Mouse (Mus musculus) spleen, postnatal 36 days (tissue): ENCODE data around the gene Nek11.
A peak's percentile ranks its signal among the peaks of the same experiment; 100 is the strongest.
"Not testable (repeated sequence)": the region's sequence is repeated elsewhere in the genome, so short reads cannot be mapped to it uniquely, and the experiment has no call there.

Experiments
- DNase-seq, 2 experiments: peaks; one replicate each; pipeline ENCODE4 v3.0.0; 2022; ENCODE audit warnings: low spot score in 2 of 2, mixed read lengths in 1 of 2

The Nek11 gene

DNA sequence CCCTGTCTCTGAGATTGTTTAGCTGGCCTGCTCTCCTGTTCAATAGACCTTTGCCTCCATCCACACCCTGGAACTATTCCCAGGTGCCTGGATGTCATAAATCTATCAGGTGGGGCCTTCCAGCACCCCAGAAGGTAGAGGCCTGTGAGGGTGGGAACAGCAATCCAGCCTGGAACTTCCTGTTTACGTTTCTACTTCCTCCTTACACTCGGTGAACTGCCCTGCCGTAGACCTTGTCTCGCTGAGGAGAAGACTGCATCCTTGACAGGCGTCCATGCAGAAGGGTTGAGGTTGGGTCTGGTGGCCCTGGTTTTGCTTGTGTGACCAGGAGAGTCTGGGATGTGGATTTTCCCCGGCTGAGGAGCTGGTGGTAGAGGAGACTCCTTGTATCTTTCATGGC, 256.1 kb downstream of the Nek11 start:
- DNase-seq = no peak

- no peak for DNase-seq
Observed at GRCm38 (mm10) chr9:105136404-105136803, 258.9 kb downstream of the Nek11 start.

- no peak for DNase-seq
Observed at GRCm38 (mm10) chr9:105134536-105134935, 260.8 kb downstream of the Nek11 start.

GRCm38 (mm10) chr9:105132002-105132367, 263.3 kb downstream of the Nek11 start:
- DNase-seq = no peak

DNA sequence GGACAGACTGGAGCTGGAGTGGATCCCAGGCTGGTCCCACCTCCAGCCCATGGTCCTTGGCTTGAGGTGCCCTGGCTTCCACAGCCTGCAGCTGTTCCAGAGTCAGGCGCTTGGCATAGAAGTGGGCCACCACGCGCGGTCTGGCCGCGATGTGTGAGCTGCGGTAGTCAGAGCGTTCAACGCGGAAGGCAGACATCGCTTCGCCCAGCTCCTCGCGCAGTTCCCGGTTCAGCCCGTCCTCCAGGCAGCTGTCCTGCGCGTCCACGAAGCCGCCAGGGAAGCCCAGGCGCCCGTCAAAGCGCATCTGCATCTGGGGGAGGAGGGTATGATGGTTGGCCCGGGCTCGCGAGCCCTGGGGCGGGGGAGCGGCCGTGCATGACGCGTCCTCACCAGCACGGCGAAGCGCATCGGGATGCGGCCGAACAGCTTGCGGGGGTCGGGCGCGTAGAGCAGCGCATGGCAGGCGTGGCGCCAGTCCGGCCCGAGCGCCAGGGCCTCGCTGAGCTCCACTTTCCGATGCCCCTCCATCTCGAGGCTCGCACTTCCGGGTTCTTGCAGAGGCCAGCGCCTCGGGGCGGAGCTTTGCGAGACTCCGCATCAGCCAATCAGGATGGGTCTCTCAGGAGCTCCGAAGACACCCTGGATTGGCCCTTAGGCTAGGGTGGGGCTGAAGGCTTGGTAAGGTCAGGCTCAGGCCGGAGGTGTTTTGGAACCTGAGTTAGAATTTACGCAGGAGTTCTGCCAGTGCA, 263.9 kb downstream of the Nek11 start, which contains the start of gene Nudt16:
Gene Nudt16, minus strand, starts transcription at position 572 of the 749 bp plus-strand sequence.
- DNase-seq = peak; percentile 94

DNA sequence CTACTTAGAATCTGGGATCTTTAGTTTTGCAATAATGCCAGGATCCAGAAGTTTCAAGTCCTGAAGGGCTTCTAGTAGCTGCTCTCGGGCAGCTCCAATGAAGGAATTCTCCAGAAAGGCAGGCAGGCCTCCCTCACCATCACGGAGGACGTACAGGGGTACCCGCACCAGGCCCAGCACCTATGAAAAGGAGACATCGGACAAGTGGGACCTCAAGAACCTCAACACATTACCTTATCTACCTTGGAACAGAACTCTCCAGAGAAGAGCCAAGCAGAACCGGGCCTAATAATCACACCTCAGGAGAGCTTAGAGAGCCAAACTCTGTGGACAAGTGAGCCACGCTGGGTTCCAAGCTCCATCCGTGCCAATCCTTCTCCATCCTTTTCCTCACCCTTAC, 265.0 kb downstream of the Nek11 start:
- DNase-seq = no peak

- not testable (repeated sequence) for DNase-seq
Observed at GRCm38 (mm10) chr9:105125206-105125605, 270.1 kb downstream of the Nek11 start.
